Mouse (Mus musculus): Measurements from ENCODE around the gene Exoc6b. TPM values are rescaled to one million over a fixed set of nuclear protein-coding genes. Genes with fewer than 3 reads are reported as not detected.

Exoc6b gene
- polyA plus RNA-seq, 1 experiment, result 7.7 TPM

GRCm38 (mm10) chr6:84660982-84661381, 408.3 kb downstream of the Exoc6b start:
- no peaks in the 10 kb centered on the region for H3K79me2 ChIP-seq (ENCODE audit: control insufficient read depth, insufficient read depth)
- H3K4me3 ChIP-seq (ENCODE audit: insufficient read depth, poor library complexity, severe bottlenecking), result no peak overlapping the region
- no peaks in the 10 kb centered on the region for H3K27me3 ChIP-seq (ENCODE audit: control insufficient read depth, insufficient read depth, insufficient read length)
- H3K79me3 ChIP-seq (ENCODE audit: low read depth), result no peaks in the 10 kb centered on the region
- no peaks in the 10 kb centered on the region for H3K36me3 ChIP-seq (ENCODE audit: control insufficient read depth, insufficient read depth)
- no peak overlapping the region for H3ac ChIP-seq (ENCODE audit: control insufficient read depth, insufficient read length, low read depth)
- TF ChIP-seq USF1 (IDR thresholded peaks at IDR 0.05; ENCODE audit: low read depth) (no peak), MAX (IDR thresholded peaks at IDR 0.05) (no peak), CTCF (IDR thresholded peaks at IDR 0.05; ENCODE audit: control insufficient read depth, insufficient read depth, insufficient read length) (no peak), MYOG (IDR thresholded peaks at IDR 0.05; ENCODE audit: control insufficient read depth, extremely low read depth, insufficient read length) (no peak), MYOD1 (IDR thresholded peaks at IDR 0.05; ENCODE audit: control insufficient read depth, insufficient read length, low read depth) (no peak), FOSL1 (IDR thresholded peaks at IDR 0.05; ENCODE audit: insufficient read depth, low read length, poor library complexity, severe bottlenecking) (no peak), CEBPB (IDR thresholded peaks at IDR 0.05; ENCODE audit: low read depth) (no peak)

DNA sequence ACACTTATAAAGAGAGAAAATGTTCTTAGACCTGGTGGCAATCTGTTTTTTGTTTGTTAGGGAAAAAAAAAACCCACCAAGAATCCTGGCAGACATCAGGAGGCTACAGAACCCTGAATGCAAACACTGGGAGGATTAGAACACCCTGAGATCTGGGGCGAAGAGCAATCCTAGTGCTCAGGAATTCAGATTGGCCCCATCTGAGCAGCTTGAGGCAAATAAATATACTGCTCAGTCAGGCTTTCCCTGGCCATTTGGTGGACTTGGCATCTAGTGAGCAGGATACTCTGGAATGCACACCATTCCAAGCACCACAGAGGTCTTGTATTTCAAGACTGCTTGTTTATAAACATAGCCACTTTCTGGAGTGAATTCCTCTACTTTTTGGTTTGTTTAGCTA, 412.2 kb downstream of the Exoc6b start:
- Histone ChIP-seq H3K79me2 (ENCODE audit: control insufficient read depth, insufficient read depth) (no peaks in the 10 kb centered on the region), H3ac (ENCODE audit: control insufficient read depth, insufficient read length, low read depth) (no peak overlapping the region), H3K36me3 (ENCODE audit: control insufficient read depth, insufficient read depth) (no peaks in the 10 kb centered on the region), H3K27me3 (ENCODE audit: control insufficient read depth, insufficient read depth, insufficient read length) (no peaks in the 10 kb centered on the region), H3K4me3 (ENCODE audit: insufficient read depth, poor library complexity, severe bottlenecking) (no peak overlapping the region), H3K79me3 (ENCODE audit: low read depth) (no peaks in the 10 kb centered on the region)
- no peak for TF ChIP-seq USF1 (IDR thresholded peaks at IDR 0.05; ENCODE audit: low read depth)
- TF ChIP-seq CTCF (IDR thresholded peaks at IDR 0.05; ENCODE audit: control insufficient read depth, insufficient read depth, insufficient read length), result no peak
- no peak for TF ChIP-seq MYOD1 (IDR thresholded peaks at IDR 0.05; ENCODE audit: control insufficient read depth, insufficient read length, low read depth)
- TF ChIP-seq MAX (IDR thresholded peaks at IDR 0.05), result no peak
- TF ChIP-seq MYOG (IDR thresholded peaks at IDR 0.05; ENCODE audit: control insufficient read depth, extremely low read depth, insufficient read length), result no peak
- no peak for TF ChIP-seq CEBPB (IDR thresholded peaks at IDR 0.05; ENCODE audit: low read depth)
- no peak for TF ChIP-seq FOSL1 (IDR thresholded peaks at IDR 0.05; ENCODE audit: insufficient read depth, low read length, poor library complexity, severe bottlenecking)

GRCm38 (mm10) chr6:84656680-84657079, 412.6 kb downstream of the Exoc6b start:
- H3K79me2 ChIP-seq (ENCODE audit: control insufficient read depth, insufficient read depth), result no peaks in the 10 kb centered on the region
- H3K27me3 ChIP-seq (ENCODE audit: control insufficient read depth, insufficient read depth, insufficient read length), result no peaks in the 10 kb centered on the region
- no peak overlapping the region for H3K4me3 ChIP-seq (ENCODE audit: insufficient read depth, poor library complexity, severe bottlenecking)
- no peak for TF ChIP-seq USF1 (IDR thresholded peaks at IDR 0.05; ENCODE audit: low read depth)
- TF ChIP-seq CEBPB (IDR thresholded peaks at IDR 0.05; ENCODE audit: low read depth), result no peak
- no peak for TF ChIP-seq MYOD1 (IDR thresholded peaks at IDR 0.05; ENCODE audit: control insufficient read depth, insufficient read length, low read depth)
- no peak for TF ChIP-seq MAX (IDR thresholded peaks at IDR 0.05)
- TF ChIP-seq FOSL1 (IDR thresholded peaks at IDR 0.05; ENCODE audit: insufficient read depth, low read length, poor library complexity, severe bottlenecking), result no peak
- no peak for TF ChIP-seq MYOG (IDR thresholded peaks at IDR 0.05; ENCODE audit: control insufficient read depth, extremely low read depth, insufficient read length)
- TF ChIP-seq CTCF (IDR thresholded peaks at IDR 0.05; ENCODE audit: control insufficient read depth, insufficient read depth, insufficient read length), result no peak
- H3K36me3 ChIP-seq (ENCODE audit: control insufficient read depth, insufficient read depth), result no peaks in the 10 kb centered on the region
- no peaks in the 10 kb centered on the region for H3K79me3 ChIP-seq (ENCODE audit: low read depth)
- H3ac ChIP-seq (ENCODE audit: control insufficient read depth, insufficient read length, low read depth), result no peak overlapping the region

GRCm38 (mm10) chr6:84651902-84652301, 417.4 kb downstream of the Exoc6b start:
- TF ChIP-seq USF1 (IDR thresholded peaks at IDR 0.05; ENCODE audit: low read depth) (no peak), MYOG (IDR thresholded peaks at IDR 0.05; ENCODE audit: control insufficient read depth, extremely low read depth, insufficient read length) (no peak), MAX (IDR thresholded peaks at IDR 0.05) (no peak), CEBPB (IDR thresholded peaks at IDR 0.05; ENCODE audit: low read depth) (no peak), CTCF (IDR thresholded peaks at IDR 0.05; ENCODE audit: control insufficient read depth, insufficient read depth, insufficient read length) (no peak), FOSL1 (IDR thresholded peaks at IDR 0.05; ENCODE audit: insufficient read depth, low read length, poor library complexity, severe bottlenecking) (no peak), MYOD1 (IDR thresholded peaks at IDR 0.05; ENCODE audit: control insufficient read depth, insufficient read length, low read depth) (no peak)
- H3K79me2 ChIP-seq (ENCODE audit: control insufficient read depth, insufficient read depth), result no peaks in the 10 kb centered on the region
- H3K4me3 ChIP-seq (ENCODE audit: insufficient read depth, poor library complexity, severe bottlenecking), result no peak overlapping the region
- no peaks in the 10 kb centered on the region for H3K79me3 ChIP-seq (ENCODE audit: low read depth)
- H3K36me3 ChIP-seq (ENCODE audit: control insufficient read depth, insufficient read depth), result no peaks in the 10 kb centered on the region
- H3ac ChIP-seq (ENCODE audit: control insufficient read depth, insufficient read length, low read depth), result no peak overlapping the region
- no peaks in the 10 kb centered on the region for H3K27me3 ChIP-seq (ENCODE audit: control insufficient read depth, insufficient read depth, insufficient read length)

GRCm38 (mm10) chr6:84647197-84647596, 422.1 kb downstream of the Exoc6b start:
- TF ChIP-seq USF1 (IDR thresholded peaks at IDR 0.05; ENCODE audit: low read depth), result no peak
- TF ChIP-seq MYOD1 (IDR thresholded peaks at IDR 0.05; ENCODE audit: control insufficient read depth, insufficient read length, low read depth), result no peak
- TF ChIP-seq MYOG (IDR thresholded peaks at IDR 0.05; ENCODE audit: control insufficient read depth, extremely low read depth, insufficient read length), result no peak
- TF ChIP-seq FOSL1 (IDR thresholded peaks at IDR 0.05; ENCODE audit: insufficient read depth, low read length, poor library complexity, severe bottlenecking), result no peak
- no peak for TF ChIP-seq CTCF (IDR thresholded peaks at IDR 0.05; ENCODE audit: control insufficient read depth, insufficient read depth, insufficient read length)
- no peak for TF ChIP-seq MAX (IDR thresholded peaks at IDR 0.05)
- TF ChIP-seq CEBPB (IDR thresholded peaks at IDR 0.05; ENCODE audit: low read depth), result no peak
- Histone ChIP-seq H3K4me3 (ENCODE audit: insufficient read depth, poor library complexity, severe bottlenecking) (no peak overlapping the region), H3K36me3 (ENCODE audit: control insufficient read depth, insufficient read depth) (no peaks in the 10 kb centered on the region), H3ac (ENCODE audit: control insufficient read depth, insufficient read length, low read depth) (no peak overlapping the region), H3K79me2 (ENCODE audit: control insufficient read depth, insufficient read depth) (no peaks in the 10 kb centered on the region), H3K27me3 (ENCODE audit: control insufficient read depth, insufficient read depth, insufficient read length) (no peaks in the 10 kb centered on the region), H3K79me3 (ENCODE audit: low read depth) (no peaks in the 10 kb centered on the region)

DNA sequence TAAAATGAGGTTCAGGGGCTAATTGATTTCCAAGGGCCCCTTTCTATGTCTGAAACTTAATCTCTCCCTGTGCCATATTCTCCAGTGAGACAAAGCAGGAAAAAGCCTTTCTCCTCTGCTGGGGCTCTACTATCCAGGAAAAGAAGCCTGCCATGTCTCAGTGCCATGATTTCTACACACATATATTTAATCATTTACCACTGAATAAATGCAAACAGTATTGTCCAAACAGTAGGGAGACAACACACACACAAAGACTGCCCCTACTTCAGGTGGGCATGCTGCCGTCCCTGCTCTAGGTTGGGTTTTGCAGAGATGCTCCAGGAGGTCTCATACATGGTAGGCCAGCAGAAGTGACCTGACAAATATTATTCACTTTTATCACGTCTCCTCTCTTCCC, 422.6 kb downstream of the Exoc6b start:
- no peak overlapping the region for H3ac ChIP-seq (ENCODE audit: control insufficient read depth, insufficient read length, low read depth)
- TF ChIP-seq MYOD1 (IDR thresholded peaks at IDR 0.05; ENCODE audit: control insufficient read depth, insufficient read length, low read depth), result no peak
- no peak for TF ChIP-seq USF1 (IDR thresholded peaks at IDR 0.05; ENCODE audit: low read depth)
- TF ChIP-seq FOSL1 (IDR thresholded peaks at IDR 0.05; ENCODE audit: insufficient read depth, low read length, poor library complexity, severe bottlenecking), result no peak
- no peak for TF ChIP-seq CEBPB (IDR thresholded peaks at IDR 0.05; ENCODE audit: low read depth)
- TF ChIP-seq MYOG (IDR thresholded peaks at IDR 0.05; ENCODE audit: control insufficient read depth, extremely low read depth, insufficient read length), result no peak
- no peak for TF ChIP-seq MAX (IDR thresholded peaks at IDR 0.05)
- no peak for TF ChIP-seq CTCF (IDR thresholded peaks at IDR 0.05; ENCODE audit: control insufficient read depth, insufficient read depth, insufficient read length)
- H3K79me3 ChIP-seq (ENCODE audit: low read depth), result no peaks in the 10 kb centered on the region
- H3K36me3 ChIP-seq (ENCODE audit: control insufficient read depth, insufficient read depth), result no peaks in the 10 kb centered on the region
- no peaks in the 10 kb centered on the region for H3K79me2 ChIP-seq (ENCODE audit: control insufficient read depth, insufficient read depth)
- H3K27me3 ChIP-seq (ENCODE audit: control insufficient read depth, insufficient read depth, insufficient read length), result no peaks in the 10 kb centered on the region
- H3K4me3 ChIP-seq (ENCODE audit: insufficient read depth, poor library complexity, severe bottlenecking), result no peak overlapping the region
